Mouse (Mus musculus) olfactory bulb, adult 2 months (tissue): Measurements from ENCODE around the gene Cage1. TPM values are rescaled to one million over a fixed set of nuclear protein-coding genes. Genes with fewer than 3 reads are reported as not detected.
A peak's percentile ranks its signal among the peaks of the same experiment; 100 is the strongest.

Experiments
- H3K27ac ChIP-seq: fragments of 200-500 bp; 2 replicates; pipeline ENCODE4 v1.5.1; 2012; ENCODE audit warnings: low read depth, low read length; ENCODE audit not compliant: insufficient read depth
- H3K4me1 ChIP-seq: fragments of 200-500 bp; 2 replicates; pipeline ENCODE4 v1.6.1; 2012; ENCODE audit warnings: low read length; ENCODE audit not compliant: control insufficient read depth, insufficient read depth
- H3K4me3 ChIP-seq: fragments of 200-500 bp; 2 replicates; pipeline ENCODE4 v1.5.1; 2012; ENCODE audit warnings: mild to moderate bottlenecking, low read depth, low read length, moderate library complexity; ENCODE audit not compliant: insufficient read depth
- CTCF ChIP-seq: fragments of 200-500 bp; IDR thresholded peaks from 2 replicates; pipeline ENCODE4 v1.5.1; 2012; ENCODE audit warnings: low read depth, mild to moderate bottlenecking, low read length, moderate library complexity; ENCODE audit not compliant: insufficient read depth
- POLR2A ChIP-seq: fragments of 200-500 bp; IDR thresholded peaks from 2 replicates; pipeline ENCODE4 v1.6.1; 2012; ENCODE audit warnings: mild to moderate bottlenecking, low read depth, low read length, moderate library complexity; ENCODE audit not compliant: insufficient read depth
- WGBS: fragments of 180-500 bp; shearing (Covaris S2); methylation state at CpG from one replicate; pipeline ENCODE4 v1.1.7; 2018; 5-methylcytosine and 5-hydroxymethylcytosine counted together
- polyA plus RNA-seq: library from polyadenylated mRNA; stranded (reverse); fragments of >200 nt; gene quantifications from 2 replicates; pipeline ENCODE4 v1.2.4, GENCODE M21; 2012; ENCODE audit warnings: low replicate concordance; ENCODE audit not compliant: missing spikeins, insufficient read depth, insufficient read length

Cage1 gene
- polyA plus RNA-seq, 1 experiment, result not detected

DNA sequence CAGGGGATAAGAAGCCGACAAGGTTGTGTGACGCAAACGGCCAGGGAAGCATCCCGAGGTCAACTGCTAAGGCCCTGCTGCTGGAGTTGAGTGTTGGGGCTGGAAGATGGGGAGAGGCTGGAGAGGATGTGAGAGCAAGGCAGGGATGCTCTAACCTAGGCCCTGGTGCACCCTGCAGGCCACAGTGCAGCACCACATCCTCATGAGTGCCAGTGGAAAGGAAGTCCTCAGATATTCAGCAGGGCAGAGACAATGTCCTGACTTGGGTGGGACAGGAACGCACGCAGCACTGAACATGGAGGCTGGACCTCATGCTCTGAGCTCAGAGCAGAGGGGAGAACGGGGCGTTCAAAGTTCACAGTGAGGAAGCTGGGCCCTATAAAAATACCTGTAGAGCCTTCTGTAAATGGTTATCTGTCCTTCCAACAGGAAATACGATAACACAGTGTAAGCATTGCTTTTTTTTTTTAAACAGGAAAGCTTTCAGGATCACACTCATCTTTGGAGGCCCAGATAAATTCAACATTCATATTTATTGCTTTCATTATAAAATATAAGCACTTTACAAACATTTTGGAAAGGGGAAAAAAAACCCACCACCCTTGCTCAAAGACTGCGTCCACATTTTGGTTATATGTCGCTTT is 65.9 kb downstream of the Cage1 start:
- Histone ChIP-seq H3K27ac (no peak overlapping the region), H3K4me1 (peaks cover 7% of the 10 kb centered on the region), H3K4me3 (no peak overlapping the region)
- 89% methylated on average over 11 of the region's 11 CpGs for WGBS
- TF ChIP-seq POLR2A (no peak), CTCF (no peak)

DNA sequence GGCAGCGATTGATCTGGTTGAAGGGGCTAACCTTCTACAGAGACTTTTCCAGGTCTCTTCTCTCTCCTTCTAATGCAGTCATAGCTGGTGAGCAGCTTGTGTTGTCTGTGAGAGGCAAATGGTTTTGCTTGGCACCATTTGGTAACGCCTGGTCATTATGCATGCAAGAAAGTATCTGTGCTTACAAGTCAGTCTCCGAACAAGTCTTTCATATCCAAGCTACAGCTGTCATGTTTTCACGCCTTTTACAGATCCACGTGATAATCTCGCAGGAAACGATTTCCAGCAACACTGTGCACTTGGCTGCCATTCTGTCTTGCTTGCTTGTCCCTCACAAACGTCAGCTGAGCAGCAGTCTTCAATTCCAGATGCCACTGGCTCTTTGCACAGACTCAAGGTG is 66.9 kb downstream of the Cage1 start:
- TF ChIP-seq CTCF (no peak), POLR2A (no peak)
- WGBS, result 69% methylated on average over 8 of the region's 8 CpGs
- Histone ChIP-seq H3K27ac (no peak overlapping the region), H3K4me1 (peaks cover 11% of the 10 kb centered on the region), H3K4me3 (no peak overlapping the region)

DNA sequence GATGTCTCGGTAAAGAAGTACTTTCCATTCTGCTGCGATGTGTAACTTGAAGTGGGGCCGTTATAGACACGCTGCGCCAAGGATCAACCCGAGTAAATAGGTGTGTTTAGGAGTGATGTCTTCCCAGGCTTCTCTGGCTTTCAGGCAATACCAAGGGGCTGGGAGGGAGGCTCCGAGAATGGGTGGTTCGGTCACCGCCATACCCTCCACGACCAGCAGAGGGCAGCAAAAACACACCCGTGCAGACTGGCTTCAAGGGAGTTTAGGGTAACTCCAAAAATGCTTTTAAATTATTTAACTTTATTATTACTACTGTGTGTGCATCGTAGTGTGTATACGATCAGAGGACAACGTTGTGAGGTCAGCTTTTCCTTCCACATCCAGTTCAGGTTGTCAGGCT is 67.5 kb downstream of the Cage1 start:
- TF ChIP-seq CTCF, result peak; percentile 82
- no peak for TF ChIP-seq POLR2A
- Histone ChIP-seq H3K4me1 (peaks cover 15% of the 10 kb centered on the region), H3K27ac (no peak overlapping the region), H3K4me3 (no peak overlapping the region)
- 11% methylated on average over 14 of the region's 14 CpGs for WGBS

DNA sequence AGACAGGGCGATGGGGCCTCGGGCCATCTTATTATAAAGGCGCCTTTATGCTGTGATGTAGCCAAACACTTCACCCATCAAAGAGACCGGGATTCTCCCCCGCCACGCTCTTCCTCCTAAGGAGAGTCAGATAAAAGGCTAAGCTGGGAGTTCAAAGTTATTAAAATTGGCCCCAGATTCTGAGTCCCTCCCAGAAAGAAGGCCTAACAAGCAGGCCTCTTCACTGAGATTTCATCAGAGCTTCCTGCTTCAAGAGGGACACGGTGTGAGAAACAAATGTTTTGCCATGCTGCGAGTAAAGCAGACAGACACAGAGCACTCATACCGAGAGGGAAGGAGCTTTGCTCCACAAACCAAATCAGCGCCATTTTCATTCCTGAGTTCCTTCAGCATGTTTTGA is 69.3 kb downstream of the Cage1 start:
- no peak for TF ChIP-seq CTCF
- TF ChIP-seq POLR2A, result no peak
- WGBS, result 74% methylated on average over 10 of the region's 10 CpGs
- Histone ChIP-seq H3K27ac (no peak overlapping the region), H3K4me1 (peaks cover 23% of the 10 kb centered on the region), H3K4me3 (no peak overlapping the region)

DNA sequence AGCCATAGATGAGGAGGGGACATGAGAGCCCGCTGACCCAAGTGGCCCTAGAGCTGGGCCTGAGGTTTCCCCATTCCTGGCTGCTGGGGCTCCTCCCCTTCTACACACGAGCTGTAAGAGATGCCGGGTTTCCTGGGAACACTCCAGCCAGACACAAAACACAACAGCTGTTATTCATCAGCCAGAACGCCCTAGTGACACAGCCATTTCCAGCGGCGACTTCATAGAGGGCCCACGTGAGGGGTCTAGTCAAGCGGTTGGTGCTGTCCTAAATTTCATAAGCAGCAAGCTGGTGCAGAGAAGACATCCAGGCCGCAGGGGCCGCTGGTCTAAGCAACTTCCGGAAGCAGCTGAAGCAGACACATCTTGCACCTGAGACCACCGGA is 69.8 kb downstream of the Cage1 start:
- Histone ChIP-seq H3K4me1 (peaks cover 23% of the 10 kb centered on the region), H3K4me3 (no peak overlapping the region), H3K27ac (no peak overlapping the region)
- 61% methylated on average over 12 of the region's 12 CpGs for WGBS
- no peak for TF ChIP-seq CTCF
- no peak for TF ChIP-seq POLR2A

DNA sequence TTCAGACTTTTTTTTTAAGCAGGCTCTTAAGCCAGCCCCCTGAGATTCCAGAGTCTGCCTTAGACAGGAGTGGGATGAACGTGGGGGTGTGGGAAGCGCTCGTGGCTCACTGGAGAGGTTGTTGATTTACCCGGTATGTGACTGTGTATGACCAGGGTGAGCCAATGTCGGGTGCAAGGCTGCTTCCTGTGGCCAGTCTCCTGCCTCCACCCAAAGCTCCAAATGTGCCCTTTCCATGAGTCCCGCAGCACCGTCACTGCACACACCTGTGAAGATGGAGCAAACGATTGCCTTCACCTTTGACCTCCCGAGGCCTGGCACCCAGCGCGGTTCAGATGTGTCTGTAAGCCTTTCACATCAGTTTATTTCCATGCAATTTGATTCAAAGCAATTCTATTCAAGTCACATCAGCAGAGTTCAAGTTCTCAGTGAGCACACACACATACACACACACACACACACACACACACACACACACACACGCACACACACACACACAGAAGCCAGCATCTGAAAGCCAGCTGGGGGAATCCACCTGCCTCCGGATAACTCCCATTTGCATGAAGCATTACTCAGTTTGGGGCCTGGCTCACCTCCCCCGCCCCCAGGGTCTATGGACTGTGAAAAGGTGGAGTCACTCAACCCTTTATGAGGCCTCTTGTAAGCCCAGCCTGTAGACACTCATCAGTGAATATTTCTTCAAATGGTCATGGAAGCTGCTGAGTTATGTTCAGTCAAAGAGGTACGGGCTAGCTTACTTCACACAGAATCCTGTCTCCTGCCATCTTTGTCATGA is 70.4 kb downstream of the Cage1 start:
- Histone ChIP-seq H3K4me3 (no peak overlapping the region), H3K4me1 (peaks cover 23% of the 10 kb centered on the region), H3K27ac (no peak overlapping the region)
- TF ChIP-seq POLR2A (no peak), CTCF (no peak)
- 79% methylated on average over 15 of the region's 15 CpGs for WGBS

DNA sequence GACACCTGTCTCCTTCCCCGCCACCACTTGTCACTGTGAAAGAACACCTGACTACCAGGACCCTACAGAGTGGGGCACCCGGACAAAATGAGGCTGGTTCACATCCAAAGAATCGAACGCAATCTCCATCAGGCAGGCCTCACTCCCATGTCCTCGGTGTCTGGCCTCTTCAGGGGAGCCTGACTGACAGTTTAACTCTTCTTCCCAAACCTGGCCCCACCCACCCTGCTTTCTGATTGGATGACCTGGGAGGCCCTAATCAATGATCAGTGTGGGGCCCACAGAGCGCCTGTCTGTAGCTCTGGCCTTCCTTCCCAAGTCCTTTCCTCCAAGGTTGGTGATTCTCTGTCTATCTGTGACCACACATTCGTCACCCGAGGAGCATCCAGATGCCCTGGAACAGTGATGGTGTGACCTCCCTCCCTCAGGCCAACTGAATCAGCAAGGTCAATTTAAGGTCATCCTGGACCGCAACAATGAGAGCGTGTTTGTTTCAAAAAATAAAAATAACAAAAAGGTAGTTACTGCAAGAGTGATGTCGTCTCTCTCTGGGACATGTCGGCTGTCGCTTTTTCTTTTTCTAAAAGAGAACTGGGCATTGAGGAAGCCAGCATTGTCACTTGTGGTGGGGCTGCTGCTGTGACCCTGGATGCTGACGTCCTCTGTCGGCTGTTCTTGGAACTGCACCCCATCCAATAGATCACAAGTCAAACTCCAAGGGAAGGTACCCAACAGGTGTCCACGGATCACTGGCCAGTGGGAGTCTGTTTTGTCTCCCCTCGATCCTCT is 71.5 kb downstream of the Cage1 start:
- WGBS, result 66% methylated on average over 17 of the region's 17 CpGs
- H3K27ac ChIP-seq, result no peak overlapping the region
- TF ChIP-seq CTCF (no peak), POLR2A (no peak)

DNA sequence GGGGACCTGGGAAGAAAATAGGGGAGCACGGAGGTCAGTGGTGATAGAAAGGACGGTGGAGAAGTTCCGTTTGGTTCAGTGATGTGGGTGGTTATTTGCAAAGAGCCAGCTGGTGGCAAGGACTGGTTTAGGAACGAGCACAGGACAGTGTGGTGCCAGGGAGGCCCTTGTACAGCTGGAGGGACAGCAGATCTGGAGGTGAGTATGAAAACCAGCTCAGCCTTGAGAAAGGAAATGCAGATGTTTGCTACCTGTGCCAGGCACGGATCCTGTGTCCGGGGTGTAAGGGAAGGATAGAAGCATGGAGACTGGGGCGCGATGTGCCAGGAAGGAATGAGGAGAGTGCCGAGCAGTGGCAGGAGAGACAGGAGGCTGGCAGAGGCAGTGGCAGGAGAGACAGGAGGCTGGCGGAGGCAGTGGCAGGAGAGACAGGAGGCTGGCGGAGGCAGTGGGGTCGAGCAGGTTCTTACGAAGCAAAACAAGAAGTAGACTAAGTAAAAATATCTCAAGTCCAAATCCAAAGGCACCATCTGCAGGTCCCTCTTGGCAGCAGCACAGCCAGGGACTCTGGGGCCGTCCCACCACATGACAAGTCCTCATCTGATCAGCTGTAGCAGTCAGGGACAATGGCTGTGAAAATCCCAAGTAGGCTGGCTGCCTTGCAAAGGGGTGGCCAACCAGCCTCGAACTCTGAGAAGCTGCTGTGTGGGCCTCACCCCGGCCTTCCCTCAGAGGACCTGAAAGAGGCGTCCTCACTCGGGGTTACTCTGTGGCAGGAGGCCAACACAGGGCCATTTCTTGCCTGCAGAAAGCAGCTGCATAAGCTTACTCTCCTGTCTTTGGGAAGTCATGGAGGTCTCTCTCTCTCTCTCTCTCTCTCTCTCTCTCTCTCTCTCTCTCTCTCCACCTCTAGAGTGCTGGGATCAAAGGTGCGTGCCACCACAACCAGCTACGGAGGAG is 72.5 kb downstream of the Cage1 start:
- peaks cover 27% of the 10 kb centered on the region for H3K4me1 ChIP-seq
- H3K27ac ChIP-seq, result no peak overlapping the region
- TF ChIP-seq POLR2A, result no peak
- TF ChIP-seq CTCF, result no peak
- H3K4me3 ChIP-seq, result peak overlapping the region; percentile 2; the same call in 1 of the 2 replicates
- WGBS, result 37% methylated on average over 20 of the region's 20 CpGs

More for the DNA sequence above, 71.5 kb downstream of the Cage1 start:
- H3K4me1 ChIP-seq, result peaks cover 23% of the 10 kb centered on the region
- no peak overlapping the region for H3K4me3 ChIP-seq
